Mouse (Mus musculus): ENCODE data around the gene Spsb3. TPM values are rescaled to one million over a fixed set of nuclear protein-coding genes. Genes with fewer than 3 reads are reported as not detected.

Spsb3 gene
- total RNA-seq (2023): 10 to 100 TPM; 33.6 to 34.4 TPM

GRCm38 (mm10) chr17:24886134-24886931, at the start of gene Spsb3, which contains the start of gene Nubp2:
Gene Spsb3, plus strand, starts transcription at chr17:24886643.
Gene Nubp2, minus strand, starts transcription at chr17:24886349.

GRCm38 (mm10) chr17:24839842-24840241, 46.6 kb upstream of the Spsb3 start, which contains the start of gene Hagh:
Gene Hagh, plus strand, starts transcription at chr17:24840143.

GRCm38 (mm10) chr17:24850065-24850772, 36.2 kb upstream of the Spsb3 start, which contains the start of gene Fahd1:
Gene Fahd1, minus strand, starts transcription at chr17:24850364.

GRCm38 (mm10) chr17:24865776-24866175, 20.7 kb upstream of the Spsb3 start, which contains the start of gene Igfals:
Gene Igfals, plus strand, starts transcription at chr17:24865997.

GRCm38 (mm10) chr17:24894995-24895547, 8.6 kb downstream of the Spsb3 start, which contains the start of the genes Eme2 and Mrps34:
Gene Eme2, minus strand, starts transcription at chr17:24895087.
Gene Mrps34, plus strand, starts transcription at chr17:24895116.

GRCm38 (mm10) chr17:24896241-24896992, 10.0 kb downstream of the Spsb3 start, which contains the start of gene Nme3:
Gene Nme3, plus strand, starts transcription at chr17:24896500.

GRCm38 (mm10) chr17:24936259-24937237, 50.1 kb downstream of the Spsb3 start, which contains the start of gene Mapk8ip3:
Gene Mapk8ip3, minus strand, starts transcription at chr17:24936977.

Other genes starting within 250 kb of the Spsb3 start
- not detected for gene Slc9a3r2, start 236.3 kb upstream of the Spsb3 start, total RNA-seq (2023)
- gene Npw, start 228.2 kb upstream of the Spsb3 start, total RNA-seq (2023): not detected
- 10 to 100 TPM; 63.7 to 67.1 TPM for gene Zfp598, start 217.0 kb upstream of the Spsb3 start, total RNA-seq (2023)
- under 1 TPM in 1 of 2 experiments, not detected in 1; 0.47 TPM for gene Syngr3, start 196.7 kb upstream of the Spsb3 start, total RNA-seq (2023)
- gene Gfer, start 190.5 kb upstream of the Spsb3 start, total RNA-seq (2023): 10 to 100 TPM; 20.5 to 22.8 TPM
- gene Noxo1, start 190.4 kb upstream of the Spsb3 start, total RNA-seq (2023): 1 to 10 TPM; 2.4 to 5.0 TPM
- 10 to 100 TPM; 27.4 to 33.3 TPM for gene Tbl3, start 179.0 kb upstream of the Spsb3 start, total RNA-seq (2023)
- not detected for gene Rnf151, start 168.6 kb upstream of the Spsb3 start, total RNA-seq (2023)
- gene Rps2, start 168.5 kb upstream of the Spsb3 start, total RNA-seq (2023): 1,000 to 10,000 TPM; 1,514 to 1,529 TPM
- 10 to 100 TPM; 64.9 to 73.3 TPM for gene Ndufb10, start 162.2 kb upstream of the Spsb3 start, total RNA-seq (2023)
- under 1 TPM in 1 of 2 experiments, not detected in 1; 0.56 TPM for gene Rpl3l, start 158.8 kb upstream of the Spsb3 start, total RNA-seq (2023)
- 10 to 100 TPM; 29.5 to 43.8 TPM for gene Msrb1, start 150.0 kb upstream of the Spsb3 start, total RNA-seq (2023)
- not detected for gene Hs3st6, start 133.7 kb upstream of the Spsb3 start, total RNA-seq (2023)
- gene Meiob, start 82.4 kb upstream of the Spsb3 start, total RNA-seq (2023): not detected
- gene Hagh, start 46.5 kb upstream of the Spsb3 start, total RNA-seq (2023): 10 to 100 TPM; 27.1 to 30.0 TPM
- 1 to 10 TPM; 1.6 to 2.0 TPM for gene Fahd1, start 36.3 kb upstream of the Spsb3 start, total RNA-seq (2023)
- 1 to 10 TPM; 1.0 to 1.2 TPM for gene Igfals, start 20.6 kb upstream of the Spsb3 start, total RNA-seq (2023)
- 10 to 100 TPM; 68.0 to 72.7 TPM for gene Nubp2, start 294 bp upstream of the Spsb3 start, total RNA-seq (2023)
- gene Eme2, start 8.4 kb downstream of the Spsb3 start, total RNA-seq (2023): 10 to 100 TPM; 64.6 to 66.7 TPM
- 10 to 100 TPM; 38.9 to 45.1 TPM for gene Mrps34, start 8.5 kb downstream of the Spsb3 start, total RNA-seq (2023)
- gene Nme3, start 9.9 kb downstream of the Spsb3 start, total RNA-seq (2023): 10 to 100 TPM; 18.5 to 30.4 TPM
- 100 to 1,000 TPM; 222 to 255 TPM for gene Mapk8ip3, start 50.3 kb downstream of the Spsb3 start, total RNA-seq (2023)
- 10 to 100 TPM; 20.0 to 29.0 TPM for gene Jpt2, start 74.0 kb downstream of the Spsb3 start, total RNA-seq (2023)
- gene Cramp1l, start 129.1 kb downstream of the Spsb3 start, total RNA-seq (2023): 10 to 100 TPM; 35.4 to 46.2 TPM
- 10 to 100 TPM; 23.8 to 24.9 TPM for gene Ift140, start 129.4 kb downstream of the Spsb3 start, total RNA-seq (2023)
- gene Tmem204, start 196.9 kb downstream of the Spsb3 start, total RNA-seq (2023): not detected
- 10 to 100 TPM; 39.2 to 46.6 TPM for gene Telo2, start 229.3 kb downstream of the Spsb3 start, total RNA-seq (2023)
- not detected for gene Ptx4, start 234.1 kb downstream of the Spsb3 start, total RNA-seq (2023)
- gene Clcn7, start 246.7 kb downstream of the Spsb3 start, total RNA-seq (2023): 10 to 100 TPM; 44.0 to 44.4 TPM

Measured in T-cell, adult 66 days (primary cell).